ENCODE assay signal across 29 mouse cellular contexts in genomic region chr14:122651681-122652080, GRCm38 (mm10).
DNase-seq lines count a peak whose midpoint lies in the region; ATAC-seq and TF ChIP-seq lines count a peak whose summit lies in the region.
"Had no signal": no experiment of that assay in that cellular context is flagged by ENCODE, and none has a peak within 500 bp of the region (broad histone marks: within the 10 kb centered on the region; RNA-seq: fewer than 3 reads in every experiment).

No protein-coding gene starts in this region.

- peak overlapping the region; percentile 73; the same call in 1 of the 2 replicates for H3K27ac ChIP-seq in liver, embryonic 11.5 days (ENCODE audit: low read depth, low read length)
- H3K27ac ChIP-seq in liver, embryonic 16.5 days (ENCODE audit: low read length): no peak overlapping the region
- no peak overlapping the region for H3K27ac ChIP-seq in cerebellum, adult 2 months (ENCODE audit: insufficient read depth, low read length)
- H3K27ac ChIP-seq: embryonic facial prominence, embryonic 10.5 days; embryonic facial prominence, embryonic 15.5 days; forebrain, embryonic 13.5 days; hindbrain, embryonic 10.5 days; hindbrain, embryonic 15.5 days; layer of hippocampus, adult 2 months; lung, embryonic 15.5 days had no signal

- H3K27me3 ChIP-seq in liver, embryonic 11.5 days (replicated peaks; ENCODE audit: control insufficient read depth, insufficient read depth, low read length): no peaks in the 10 kb centered on the region
- H3K27me3 ChIP-seq in liver, embryonic 16.5 days (ENCODE audit: control insufficient read depth, insufficient read depth, low read depth, low read length): no peaks in the 10 kb centered on the region
- H3K27me3 ChIP-seq in cerebellum, adult 2 months (ENCODE audit: control insufficient read depth, insufficient read depth, low read length): no peaks in the 10 kb centered on the region
- H3K27me3 ChIP-seq: embryonic facial prominence, embryonic 15.5 days; forebrain, embryonic 13.5 days; hindbrain, embryonic 15.5 days; lung, embryonic 15.5 days had no signal

- no peak overlapping the region for H3K4me3 ChIP-seq in liver, embryonic 11.5 days (ENCODE audit: low read depth, low read length)
- H3K4me3 ChIP-seq in liver, embryonic 16.5 days (ENCODE audit: low read depth, low read length): no peak overlapping the region
- H3K4me3 ChIP-seq in cerebellum, adult 2 months (replicated peaks; ENCODE audit: insufficient read depth, low read depth, low read length): no peak overlapping the region
- H3K4me3 ChIP-seq: embryonic facial prominence, embryonic 10.5 days; embryonic facial prominence, embryonic 15.5 days; forebrain, embryonic 13.5 days; hindbrain, embryonic 10.5 days; hindbrain, embryonic 15.5 days; layer of hippocampus, adult 2 months; lung, embryonic 15.5 days had no signal

- H3K9me3 ChIP-seq in liver, embryonic 11.5 days (ENCODE audit: control insufficient read depth, low read length): no peaks in the 10 kb centered on the region
- no peaks in the 10 kb centered on the region for H3K9me3 ChIP-seq in liver, embryonic 16.5 days (replicated peaks; ENCODE audit: control insufficient read depth, low read length)
- H3K9me3 ChIP-seq: embryonic facial prominence, embryonic 10.5 days; embryonic facial prominence, embryonic 15.5 days; forebrain, embryonic 13.5 days; G1E; hindbrain, embryonic 10.5 days; hindbrain, embryonic 15.5 days; lung, embryonic 15.5 days had no signal

- H3K4me2 ChIP-seq in liver, embryonic 11.5 days: no peak overlapping the region
- no peak overlapping the region for H3K4me2 ChIP-seq in liver, embryonic 16.5 days (ENCODE audit: low read depth, low read length)
- H3K4me2 ChIP-seq: embryonic facial prominence, embryonic 15.5 days; forebrain, embryonic 13.5 days; hindbrain, embryonic 15.5 days; lung, embryonic 15.5 days had no signal

- WGBS in liver, embryonic 11.5 days: 30% methylated on average over 2 of the region's 2 CpGs
- WGBS in liver, embryonic 16.5 days (ENCODE audit: insufficient replicate concordance): 37% methylated on average over 2 of the region's 2 CpGs
- 98% methylated on average over 2 of the region's 2 CpGs for WGBS in cerebellum, adult 2 months

- H3K9ac ChIP-seq in liver, embryonic 11.5 days (ENCODE audit: low read depth, low read length): no peak overlapping the region
- no peak overlapping the region for H3K9ac ChIP-seq in liver, embryonic 16.5 days (ENCODE audit: low read depth, low read length)
- H3K9ac ChIP-seq: embryonic facial prominence, embryonic 15.5 days; forebrain, embryonic 13.5 days; hindbrain, embryonic 15.5 days; lung, embryonic 15.5 days had no signal

- no peaks in the 10 kb centered on the region; the same call in 1 of the 2 replicates for H3K4me1 ChIP-seq in liver, embryonic 11.5 days (replicated peaks; ENCODE audit: control insufficient read depth, insufficient read depth, low read length)
- peaks cover 3% of the 10 kb centered on the region; the same call in 1 of the 2 replicates for H3K4me1 ChIP-seq in liver, embryonic 16.5 days (ENCODE audit: control insufficient read depth, low read depth, low read length)
- no peaks in the 10 kb centered on the region for H3K4me1 ChIP-seq in cerebellum, adult 2 months (ENCODE audit: control insufficient read depth, insufficient read depth, low read length)
- H3K4me1 ChIP-seq: embryonic facial prominence, embryonic 10.5 days; embryonic facial prominence, embryonic 15.5 days; forebrain, embryonic 13.5 days; hindbrain, embryonic 10.5 days; hindbrain, embryonic 15.5 days; lung, embryonic 15.5 days had no signal

- no peak for TF ChIP-seq POLR2A in cerebellum, adult 2 months (IDR thresholded peaks at IDR 0.05; ENCODE audit: borderline replicate concordance, insufficient read depth, low read length)

- peak; percentile 96 for ATAC-seq in liver, embryonic 11.5 days (replicated peaks; ENCODE audit: low FRiP score)
- peak; percentile 93 for ATAC-seq in liver, embryonic 16.5 days (ENCODE audit: low read depth)
- no peak for ATAC-seq in CD4-positive, CD25-positive, alpha-beta regulatory T cell, adult 4 months
- ATAC-seq: forebrain, embryonic 13.5 days; inflammation-experienced regulatory T-cells, adult 6 months had no signal

- no peaks in the 10 kb centered on the region for H3K36me3 ChIP-seq in liver, embryonic 11.5 days (ENCODE audit: control insufficient read depth, insufficient read depth, low read length)
- no peaks in the 10 kb centered on the region; the same call in 1 of the 2 replicates for H3K36me3 ChIP-seq in liver, embryonic 16.5 days (ENCODE audit: control insufficient read depth, insufficient read depth)
- H3K36me3 ChIP-seq: embryonic facial prominence, embryonic 10.5 days; embryonic facial prominence, embryonic 15.5 days; hindbrain, embryonic 15.5 days; lung, embryonic 15.5 days had no signal

- no peak for TF ChIP-seq CTCF in cerebellum, adult 2 months (IDR thresholded peaks at IDR 0.05; ENCODE audit: borderline replicate concordance, insufficient read depth, low read depth, low read length)

- DNase-seq in embryo, embryonic 10 days (ENCODE audit: low spot score): peak; percentile 2
- no peak for DNase-seq in embryo, embryonic 9.5 days (ENCODE audit: extremely low spot score)
- DNase-seq in liver, embryonic 11.5 days (ENCODE audit: low spot score): no peak
- no peak for DNase-seq in cerebellum, adult 2 months
- no peak for DNase-seq in kidney, adult 11 months
- DNase-seq in cerebellum, adult 11-12 months: no peak
- DNase-seq: adrenal gland, postnatal 36 days; cerebellum, adult 9-11 months; gastrocnemius, postnatal 14 days; heart, postnatal 14 days; kidney, adult 2 months; kidney, postnatal 36 days; left cerebral cortex, postnatal 4 days; lung, postnatal 36 days; midbrain, embryonic 14.5 days; retina, postnatal 1 day; right cerebral cortex, postnatal 14 days; thymus, postnatal 14 days had no signal
